Mouse (Mus musculus): ENCODE results near the gene Gm49333.
A peak's percentile ranks its signal among the peaks of the same experiment; 100 is the strongest.

Gm49333 gene

DNA sequence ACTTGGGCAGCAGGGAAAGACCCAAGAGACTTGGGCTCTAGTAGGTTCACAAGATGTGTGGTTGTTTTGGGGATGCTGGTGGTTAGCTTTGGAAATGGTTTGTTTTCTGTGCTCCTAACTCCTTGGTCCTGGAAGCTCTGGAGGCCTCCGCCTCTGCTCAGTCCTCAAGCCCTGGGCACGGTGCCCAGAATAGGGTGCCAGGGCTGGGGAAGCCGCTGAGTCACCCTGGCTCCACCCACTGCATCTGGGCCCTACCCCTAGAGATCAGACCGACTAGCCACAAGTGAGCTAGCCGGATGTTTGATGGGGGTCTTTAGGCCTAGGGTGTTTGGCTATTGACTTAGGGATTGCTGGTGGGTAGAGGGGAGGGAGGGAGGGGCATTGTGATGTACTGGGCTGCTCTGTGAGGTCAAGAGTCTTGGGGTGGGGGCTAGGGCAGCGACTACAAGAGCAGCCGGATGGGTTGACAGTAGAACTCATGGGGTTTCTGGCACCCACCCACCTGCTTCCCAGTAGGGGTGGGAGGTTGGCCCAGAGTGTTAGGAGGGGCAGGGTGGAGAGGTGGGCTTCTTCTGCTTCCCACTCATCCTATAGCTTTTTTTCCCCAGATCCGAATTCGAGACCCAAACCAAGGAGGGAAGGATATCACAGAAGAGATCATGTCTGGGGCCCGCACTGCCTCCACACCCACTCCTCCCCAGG is 66.7 kb downstream of the Gm49333 start:
- peak; percentile 39 to 41 for DNase-seq (ENCODE audit: low spot score in 2 of 2)

DNA sequence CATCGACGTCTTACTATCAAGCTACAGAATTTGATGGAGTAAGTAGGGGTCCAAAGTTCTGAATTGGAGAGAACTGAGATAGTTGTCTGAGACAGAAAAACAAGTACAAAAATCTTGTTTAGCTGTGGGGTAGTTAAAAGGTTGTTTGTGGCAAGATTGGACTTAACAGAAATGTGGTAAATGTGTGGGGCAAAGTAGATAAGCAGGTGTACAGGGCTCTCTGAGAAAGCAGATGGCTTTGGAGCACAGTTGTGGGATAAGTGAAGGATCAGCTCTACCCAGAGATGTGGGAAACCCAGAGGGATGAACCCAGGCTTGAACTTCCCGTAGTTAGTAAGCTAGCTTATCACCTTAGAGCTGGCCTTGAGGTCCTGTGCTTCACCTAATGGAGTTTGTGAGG is 79.4 kb downstream of the Gm49333 start:
- DNase-seq (ENCODE audit: low spot score in 2 of 2): no peak

DNA sequence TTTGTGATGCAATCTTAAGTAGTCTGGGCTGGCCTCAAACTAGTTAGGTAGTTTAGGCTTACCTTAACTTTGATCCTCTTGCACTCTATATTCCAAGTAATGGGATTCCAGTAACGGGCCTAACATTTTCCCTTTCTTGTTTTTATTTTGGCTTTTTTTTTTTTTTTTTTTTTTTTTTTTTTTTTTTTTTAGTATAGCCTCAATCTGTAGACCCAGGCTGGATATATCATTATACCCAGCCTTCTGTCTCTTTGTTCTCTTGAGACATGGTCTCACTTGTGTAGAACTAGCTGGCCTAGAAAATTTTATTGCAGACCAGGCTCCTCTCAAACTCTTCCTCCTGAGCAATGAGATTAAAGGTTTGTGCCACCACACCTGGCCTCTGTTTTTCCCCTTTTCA is 80.2 kb downstream of the Gm49333 start:
- DNase-seq (ENCODE audit: low spot score in 2 of 2): no peak

DNA sequence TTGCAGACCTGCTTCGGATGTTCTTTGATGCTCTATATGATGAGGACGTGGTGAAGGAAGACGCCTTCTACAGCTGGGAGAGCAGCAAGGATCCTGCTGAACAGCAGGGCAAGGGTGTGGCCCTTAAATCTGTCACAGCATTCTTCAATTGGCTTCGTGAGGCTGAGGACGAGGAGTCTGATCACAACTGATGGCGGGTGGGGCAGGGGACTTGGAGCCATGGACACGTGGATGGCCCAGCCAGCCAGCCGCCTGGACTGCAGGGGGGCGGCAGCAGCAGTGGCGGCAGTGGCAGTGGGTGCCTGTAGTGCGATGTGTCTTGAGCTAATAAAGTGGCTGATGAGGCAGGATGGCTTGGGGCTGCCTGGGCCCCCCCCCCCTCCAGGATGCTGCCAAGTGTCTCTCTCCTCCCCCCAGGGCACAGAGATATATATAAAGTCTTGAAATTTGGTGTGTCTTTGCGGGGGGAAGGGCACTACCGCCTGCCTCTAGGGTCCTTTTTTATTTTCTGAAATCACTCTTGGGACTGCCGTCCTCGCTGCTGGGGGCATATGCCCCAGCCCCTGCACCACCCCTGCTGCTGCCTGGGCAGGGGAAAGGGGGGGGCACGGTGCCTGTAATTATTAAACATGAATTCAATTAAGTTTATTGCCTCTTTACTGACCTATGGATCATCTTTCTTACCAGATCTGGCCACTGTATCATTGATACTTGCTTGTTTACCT is 81.0 kb downstream of the Gm49333 start:
- peak; percentile 10 to 31 for DNase-seq (ENCODE audit: low spot score in 2 of 2)

DNA sequence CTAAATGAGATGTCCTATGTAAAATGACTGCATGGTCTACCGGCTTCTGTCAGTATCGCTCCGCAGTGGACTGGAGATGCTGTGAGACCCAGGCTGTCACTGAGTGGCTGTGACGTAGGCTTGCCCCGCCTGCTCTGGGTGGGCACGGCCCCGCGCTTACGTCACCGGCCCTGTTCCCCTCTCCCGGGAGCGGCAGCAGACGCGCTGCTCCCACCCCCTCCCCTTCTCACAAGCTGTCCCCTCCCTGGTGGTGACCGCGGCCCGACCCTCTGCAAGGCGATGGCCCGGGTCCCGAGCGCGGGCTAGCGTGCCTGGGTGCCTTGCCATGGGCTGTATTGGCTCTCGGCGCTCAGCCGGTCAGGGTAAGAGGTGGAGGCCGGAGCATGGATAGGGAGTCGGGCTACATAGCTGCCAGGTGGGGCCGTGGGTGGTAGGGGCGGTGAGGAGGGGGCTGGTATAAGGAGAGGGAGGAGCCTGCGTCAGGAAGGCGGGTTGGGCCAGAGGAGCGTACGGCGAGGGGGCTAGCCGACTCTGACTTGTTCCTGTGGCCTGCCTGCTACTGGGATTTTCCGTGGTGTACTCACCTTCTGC is 81.8 kb downstream of the Gm49333 start, which contains the start of gene Fam131a:
TSS of gene Fam131a (plus strand) at position 131 of the 591 bp plus-strand sequence.
- DNase-seq (ENCODE audit: low spot score in 2 of 2): peak; percentile 90 to 92

DNA sequence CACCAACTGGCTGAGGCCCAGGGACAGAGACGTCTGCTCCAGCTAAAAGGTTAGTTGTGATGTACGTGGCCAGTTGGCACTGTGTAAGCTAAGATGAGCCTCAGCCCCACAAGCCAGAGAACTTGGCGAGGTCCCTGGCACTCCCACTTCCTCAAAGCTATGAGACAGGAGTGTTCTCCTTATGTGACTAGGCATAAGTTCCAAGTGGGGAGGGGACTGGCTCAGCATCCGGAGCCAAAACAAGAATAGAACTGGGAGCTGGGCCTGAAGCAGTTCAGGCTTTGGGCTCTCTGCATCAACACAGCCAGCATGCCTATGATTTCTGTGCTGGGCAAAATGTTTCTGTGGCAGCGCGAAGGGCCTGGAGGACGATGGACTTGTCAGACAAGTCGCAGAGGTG is 83.4 kb downstream of the Gm49333 start:
- DNase-seq (ENCODE audit: low spot score in 2 of 2): peak; percentile 69 to 75
